Mouse (Mus musculus) left cerebral cortex, adult 18-20 months (tissue): ENCODE data around the gene Pinlyp. TPM values are rescaled to one million over a fixed set of nuclear protein-coding genes. Genes with fewer than 3 reads are reported as not detected.
A peak's percentile ranks its signal among the peaks of the same experiment; 100 is the strongest.

Source experiments
- DNase-seq, 2 experiments: peaks; one replicate each; pipeline ENCODE4 v3.0.0; 2021 to 2022; ENCODE audit warnings: low spot score in 2 of 2, mixed read lengths in 1 of 2
- total RNA-seq, 2 experiments: library from RNA; stranded (reverse); gene quantifications; 2 replicates each; pipeline ENCODE4 v1.2.3; 2021

The Pinlyp gene
- total RNA-seq, 2 experiments from 2014 or later, result not detected

DNA sequence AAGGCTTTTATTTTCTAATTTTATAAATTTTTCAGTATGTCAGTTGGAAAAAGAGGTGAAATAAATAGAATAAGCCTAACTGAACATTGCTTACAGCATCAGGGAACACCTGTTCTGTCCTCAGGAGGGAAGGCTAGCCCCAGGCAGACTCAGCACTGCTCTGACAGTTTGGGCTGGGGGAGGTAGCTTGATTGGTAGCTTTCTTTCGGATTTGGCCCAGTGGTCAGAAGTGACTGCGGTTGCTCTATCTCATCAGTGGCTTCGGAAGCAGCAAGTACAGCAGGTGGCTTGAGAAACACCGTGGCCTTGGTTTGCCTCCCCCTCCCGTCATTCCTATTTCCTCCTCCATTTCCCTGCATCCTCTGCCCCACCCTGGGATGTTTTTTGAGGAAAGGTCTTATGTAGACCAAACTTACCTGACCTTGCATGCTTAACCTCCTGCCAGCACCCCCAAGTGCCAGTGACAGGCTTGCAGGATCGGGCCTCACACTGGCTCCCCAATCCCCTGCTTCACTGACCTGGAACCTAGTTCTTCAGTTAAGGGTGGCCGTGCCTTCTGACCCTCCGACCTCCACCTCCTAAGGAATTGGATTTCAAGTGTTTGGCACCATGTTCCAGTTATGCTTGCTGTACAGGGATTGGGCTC lies 17.4 kb upstream of the Pinlyp start:
- no peak for DNase-seq

DNA sequence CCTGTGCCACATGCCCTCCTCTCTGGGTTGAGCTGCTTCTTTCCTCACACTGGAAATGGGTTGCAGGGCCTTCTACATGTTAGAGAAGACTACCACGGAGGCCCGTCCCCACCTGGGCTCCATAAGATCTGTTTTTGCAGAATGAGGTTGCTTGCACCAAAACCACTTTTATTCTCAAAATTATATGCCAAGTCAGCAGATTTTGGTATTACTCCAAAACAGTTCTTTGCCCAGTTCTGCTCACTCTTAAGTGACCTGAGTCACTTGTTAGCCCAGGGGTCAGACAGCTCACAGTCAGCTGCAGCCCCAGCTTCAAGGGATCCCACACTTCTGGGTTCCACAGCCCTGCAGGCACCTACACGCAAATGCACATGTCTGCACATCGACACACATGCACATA lies 15.5 kb upstream of the Pinlyp start:
- DNase-seq, result no peak

DNA sequence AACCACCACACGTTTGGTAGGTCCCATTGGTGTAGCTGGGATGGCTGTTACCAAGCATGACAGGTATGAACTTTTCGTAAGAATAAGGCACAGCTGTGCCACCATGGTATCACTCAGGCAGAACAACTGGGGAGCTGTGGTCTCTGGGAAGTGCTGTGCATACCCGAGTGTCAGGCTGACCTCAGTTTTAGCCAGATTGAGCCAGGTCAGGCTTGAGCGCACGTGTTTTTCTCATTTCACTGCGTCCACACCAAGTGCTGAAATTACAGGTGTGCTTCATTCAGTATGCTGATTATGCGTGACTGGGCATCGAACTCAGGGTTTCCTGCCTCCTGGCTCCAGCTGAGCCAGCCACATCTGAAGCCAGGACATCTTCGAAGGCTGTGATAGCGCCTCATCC lies 9.9 kb upstream of the Pinlyp start:
- no peak for DNase-seq

DNA sequence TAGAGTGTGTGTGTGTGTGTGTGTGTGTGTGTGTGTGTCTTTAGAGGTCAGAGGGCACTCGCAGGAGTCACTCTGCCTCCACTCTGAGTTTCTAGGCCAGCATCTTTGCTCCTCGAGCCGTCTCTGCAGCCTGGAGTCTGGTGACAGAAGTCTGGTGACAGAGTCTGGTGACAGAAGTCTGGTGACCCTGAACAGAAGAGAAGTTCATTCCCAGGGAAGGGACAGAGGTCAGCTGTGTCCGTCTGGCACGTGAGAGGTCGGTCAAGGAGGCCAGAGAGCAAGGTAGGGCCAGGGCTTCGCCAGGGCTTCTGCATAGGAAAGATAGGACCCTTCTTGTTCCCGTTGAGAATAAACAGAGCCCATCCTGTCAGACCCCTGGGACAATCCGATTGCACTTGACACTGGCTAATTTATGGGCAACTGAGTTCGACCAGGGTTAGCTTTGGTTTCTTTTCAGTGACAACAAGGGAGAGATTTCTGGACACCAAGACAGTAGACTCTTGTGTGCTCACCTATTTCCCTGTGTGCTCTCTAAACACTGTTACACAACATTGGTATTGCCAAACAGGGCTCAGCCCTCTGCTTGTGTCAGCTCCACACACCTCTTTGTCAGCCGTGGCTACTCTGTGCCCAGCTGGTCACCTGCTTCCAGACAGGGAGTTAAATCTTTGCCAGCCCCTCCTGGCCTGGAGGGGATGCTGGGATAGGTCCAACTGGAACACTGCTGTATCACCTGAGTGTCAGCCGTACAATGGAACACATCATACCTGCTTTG lies 6.3 kb upstream of the Pinlyp start:
- DNase-seq, result no peak

DNA sequence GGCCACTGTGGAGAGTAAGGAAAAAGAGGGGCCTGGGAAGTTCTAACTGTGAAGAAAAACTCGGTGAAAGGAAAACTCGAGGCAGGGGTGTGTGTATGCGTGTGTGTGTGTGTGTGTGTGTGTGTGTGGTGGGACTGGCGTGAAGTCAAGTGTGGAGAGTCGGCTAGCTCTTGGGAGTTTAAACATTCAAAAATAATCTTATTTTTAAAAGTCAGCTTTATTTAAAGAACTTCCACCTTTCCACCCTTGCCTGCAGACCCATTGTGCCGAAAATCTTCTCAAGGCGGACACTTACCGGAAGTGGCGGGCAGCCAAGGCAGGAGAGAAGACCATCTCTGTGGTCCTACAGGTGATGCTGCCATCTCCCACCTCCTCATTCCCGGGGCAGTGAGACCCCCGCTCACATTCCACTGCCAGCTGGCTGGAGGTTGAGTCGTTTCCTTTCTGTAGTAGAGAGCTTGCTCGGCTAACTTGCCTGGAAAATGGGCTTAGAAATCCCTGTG lies 1.7 kb upstream of the Pinlyp start:
- no peak for DNase-seq

DNA sequence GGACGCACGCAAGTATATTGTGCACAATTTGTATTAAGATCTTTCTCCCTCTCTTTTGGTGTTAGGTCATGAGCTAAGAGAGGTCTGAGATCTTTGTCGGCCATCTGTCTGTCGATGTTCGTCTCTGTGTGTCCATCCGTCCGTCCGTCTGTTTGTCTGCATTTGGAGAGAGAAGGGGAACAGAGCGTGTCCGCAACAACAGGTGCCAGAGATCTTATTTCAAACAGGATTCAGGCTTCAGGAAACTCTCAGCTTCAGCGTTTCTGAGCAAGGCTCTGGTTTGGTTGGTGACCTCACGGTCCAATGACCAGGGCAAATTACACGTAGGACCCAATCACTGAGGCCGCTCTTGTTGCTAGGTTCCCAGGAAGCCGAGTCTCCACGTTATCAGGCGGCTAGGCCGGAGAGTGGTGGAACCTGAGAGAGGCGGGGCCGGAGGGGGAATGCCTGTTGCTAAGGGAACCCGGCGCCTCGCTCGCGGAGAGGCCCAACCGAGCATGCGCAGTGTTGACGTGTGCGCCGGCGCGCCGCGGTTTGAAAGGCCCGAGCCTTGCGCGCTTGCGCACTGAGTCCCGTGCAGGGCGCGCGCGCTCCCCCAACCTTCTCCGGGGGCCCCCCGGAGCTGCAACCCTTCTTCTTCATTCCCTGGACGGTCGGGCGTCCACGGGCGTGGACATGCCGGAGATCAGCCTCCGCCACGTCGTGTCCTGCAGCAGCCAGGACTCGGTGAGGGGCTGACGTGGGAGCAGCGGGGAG lies 894 bp upstream of the Pinlyp start:
- peak; percentile 99 for DNase-seq

DNA sequence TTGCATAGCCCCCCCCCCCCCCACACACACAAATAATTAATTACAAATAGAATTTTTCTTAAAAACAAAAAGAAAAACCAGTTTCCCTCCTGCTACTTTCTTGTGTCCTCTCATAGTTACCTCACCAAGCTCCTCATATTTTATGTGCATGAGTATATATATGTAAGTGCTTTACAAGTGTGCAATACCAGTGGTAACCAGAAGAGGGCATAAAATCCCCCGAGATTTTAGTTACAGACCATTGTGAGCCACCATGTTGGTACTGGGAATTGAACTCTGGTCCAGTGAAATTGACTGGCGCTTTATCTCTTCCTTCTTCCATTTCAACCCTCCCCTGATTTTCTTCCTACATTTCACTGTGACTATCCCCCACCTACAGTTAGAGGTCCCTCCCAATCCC lies 1.4 kb downstream of the Pinlyp start:
- DNase-seq, result no peak

DNA sequence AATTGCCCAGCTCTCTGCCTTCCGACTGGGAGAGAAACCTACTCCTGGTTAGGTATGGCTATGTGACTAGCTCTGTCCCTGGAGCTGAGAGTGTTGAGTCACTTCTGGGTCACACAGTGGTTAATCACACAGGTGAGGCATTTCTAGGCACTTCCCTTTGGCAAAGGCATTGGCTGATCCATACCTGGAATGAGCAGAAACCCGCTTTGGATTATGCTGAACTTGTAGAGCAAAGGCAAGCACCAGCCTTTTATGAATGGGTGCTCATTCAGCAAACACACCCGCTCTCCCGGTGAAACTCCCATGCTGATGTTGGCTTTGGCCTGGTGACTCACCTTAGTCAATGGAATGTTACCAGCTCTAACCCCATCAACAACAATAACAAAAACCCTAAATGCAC lies 6.2 kb downstream of the Pinlyp start:
- DNase-seq, result no peak

DNA sequence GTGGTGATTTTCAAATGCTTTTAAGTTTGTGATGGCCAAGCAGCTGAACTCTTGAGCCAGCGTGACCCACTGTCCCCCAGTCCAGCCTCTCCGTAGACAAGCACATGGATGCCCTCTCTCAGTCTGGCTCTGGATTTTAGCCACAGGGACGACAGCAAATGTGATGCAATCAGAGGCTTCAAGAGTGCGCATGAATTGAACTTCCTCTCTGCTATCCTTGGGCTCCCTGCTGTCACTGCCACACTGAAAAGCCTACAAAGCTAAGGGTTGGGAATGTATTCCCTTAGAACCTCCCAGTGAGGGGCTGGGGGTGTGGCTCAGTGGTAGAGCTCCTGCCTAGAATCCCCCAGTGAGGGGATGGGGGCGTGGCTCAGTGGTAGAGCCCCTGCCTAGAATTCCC lies 7.2 kb downstream of the Pinlyp start:
- DNase-seq, result no peak

DNA sequence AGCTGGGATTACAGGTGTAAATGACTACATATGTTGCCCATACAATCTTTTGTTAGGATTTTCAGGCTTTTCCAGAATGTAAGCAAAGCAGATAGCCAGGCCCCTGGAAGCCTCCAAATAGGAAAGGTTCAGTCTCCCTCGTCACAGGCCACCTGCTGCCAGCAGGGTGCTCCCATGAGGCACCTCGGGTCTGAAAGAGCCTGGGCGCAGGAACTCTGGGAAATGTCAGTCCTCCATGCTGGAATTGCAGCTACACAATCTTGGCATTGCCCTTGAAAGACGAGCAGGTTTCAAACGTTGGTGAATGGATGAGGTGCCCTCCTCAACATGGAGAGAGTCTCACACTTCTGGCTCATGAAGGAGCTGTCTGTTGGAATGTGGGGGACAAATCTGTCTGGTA lies 7.8 kb downstream of the Pinlyp start:
- peak in 1 of 2 experiments; percentile 44 for DNase-seq

DNA sequence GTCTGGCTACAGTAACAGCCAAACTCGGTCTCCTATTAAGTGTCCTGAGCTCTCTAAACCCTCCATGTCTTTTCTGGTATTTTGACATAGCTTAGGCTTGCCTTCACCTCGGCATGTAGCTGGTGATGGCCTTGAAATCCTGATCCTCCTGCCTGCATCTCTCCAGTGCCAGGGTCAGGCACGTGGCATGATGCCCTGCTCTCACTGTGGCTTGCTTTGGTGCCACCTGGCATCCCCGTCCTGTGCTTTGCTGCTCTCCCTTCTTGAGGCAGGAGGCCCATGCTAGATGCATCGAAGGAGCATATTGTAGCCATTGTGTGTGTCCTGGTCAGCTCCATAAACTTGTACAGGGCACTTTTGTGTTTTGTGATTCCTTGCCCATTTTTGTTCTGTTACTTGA lies 8.3 kb downstream of the Pinlyp start:
- no peak for DNase-seq

DNA sequence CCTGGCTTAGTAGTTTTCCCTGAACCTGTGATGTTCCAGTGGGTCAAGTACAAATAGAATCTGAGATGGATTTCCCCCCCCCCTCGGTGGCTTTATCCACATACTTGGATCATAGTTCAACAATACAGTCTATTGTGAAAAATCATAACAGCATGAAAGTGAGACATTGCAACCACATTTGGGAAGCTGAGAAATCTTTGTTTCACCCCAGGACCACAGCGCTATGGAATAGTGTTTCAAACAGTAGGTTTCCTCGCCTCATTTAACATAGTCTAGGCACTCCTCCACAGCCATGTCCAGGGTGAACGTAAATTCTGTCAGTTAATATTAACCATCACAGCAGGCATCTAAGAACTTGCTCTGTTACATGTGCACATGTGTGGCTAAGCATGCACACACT lies 8.8 kb downstream of the Pinlyp start:
- no peak for DNase-seq

DNA sequence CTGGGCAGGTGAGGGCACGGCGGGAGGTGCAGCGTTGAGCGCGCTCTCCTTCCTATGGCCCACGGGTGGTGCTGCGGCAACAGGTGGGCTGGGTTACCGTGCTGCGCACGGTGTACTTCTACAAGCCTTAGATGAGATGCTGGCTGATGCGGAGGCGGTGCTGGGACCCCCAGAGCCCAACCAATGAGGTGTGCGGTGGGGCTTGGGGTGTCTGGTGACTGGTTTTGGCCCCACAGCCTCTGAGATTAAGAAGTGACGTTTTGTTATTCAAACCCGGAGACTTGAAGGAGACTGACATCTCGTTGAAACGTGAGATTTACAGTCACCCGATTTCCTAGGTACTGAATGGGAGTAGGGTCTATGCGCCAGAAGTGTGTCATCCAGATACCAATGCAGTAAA lies 11.6 kb downstream of the Pinlyp start:
- no peak for DNase-seq

DNA sequence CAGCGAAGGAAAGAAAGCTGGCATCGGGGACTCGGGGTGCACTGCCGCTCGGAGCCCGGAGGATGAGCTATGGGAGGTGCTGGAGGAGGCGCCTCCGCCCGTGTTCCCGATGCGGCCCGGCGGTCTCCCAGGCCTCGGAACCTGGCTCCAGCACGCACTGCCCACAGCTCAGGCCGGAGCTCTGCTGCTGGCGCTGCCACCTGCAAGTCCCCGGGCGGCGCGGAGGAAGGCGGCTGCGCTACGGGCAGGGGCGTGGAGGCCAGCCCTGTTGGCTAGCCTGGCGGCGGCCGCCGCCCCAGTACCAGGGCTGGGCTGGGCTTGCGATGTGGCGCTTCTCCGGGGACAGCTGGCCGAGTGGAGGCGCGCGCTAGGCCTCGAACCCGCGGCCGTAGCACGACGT lies 12.1 kb downstream of the Pinlyp start:
- DNase-seq, result no peak

DNA sequence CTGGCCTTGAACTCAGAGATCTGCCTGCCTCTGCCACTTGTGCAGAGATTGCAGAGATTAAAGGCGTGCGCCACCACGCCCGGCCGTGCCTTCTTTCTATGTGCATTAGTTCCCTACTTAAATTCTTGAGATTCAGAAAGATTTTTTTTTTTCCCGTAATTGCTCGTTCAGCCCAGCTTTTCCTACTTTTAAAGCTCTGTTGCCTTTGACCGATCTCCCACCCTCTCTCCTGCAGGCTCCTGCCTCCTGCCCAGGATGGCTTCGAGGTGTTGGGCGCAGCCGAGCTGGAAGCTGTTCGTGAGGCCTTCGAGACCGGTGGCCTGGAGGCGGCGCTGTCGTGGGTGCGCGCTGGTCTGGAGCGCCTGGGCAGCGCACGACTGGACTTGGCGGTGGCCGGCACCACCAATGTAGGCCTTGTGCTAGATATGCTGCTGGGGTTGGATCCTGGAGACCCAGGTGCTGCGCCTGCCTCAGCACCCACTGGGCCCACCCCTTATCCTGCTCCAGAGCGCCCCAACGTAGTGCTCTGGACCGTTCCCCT lies 12.8 kb downstream of the Pinlyp start:
- no peak for DNase-seq

DNA sequence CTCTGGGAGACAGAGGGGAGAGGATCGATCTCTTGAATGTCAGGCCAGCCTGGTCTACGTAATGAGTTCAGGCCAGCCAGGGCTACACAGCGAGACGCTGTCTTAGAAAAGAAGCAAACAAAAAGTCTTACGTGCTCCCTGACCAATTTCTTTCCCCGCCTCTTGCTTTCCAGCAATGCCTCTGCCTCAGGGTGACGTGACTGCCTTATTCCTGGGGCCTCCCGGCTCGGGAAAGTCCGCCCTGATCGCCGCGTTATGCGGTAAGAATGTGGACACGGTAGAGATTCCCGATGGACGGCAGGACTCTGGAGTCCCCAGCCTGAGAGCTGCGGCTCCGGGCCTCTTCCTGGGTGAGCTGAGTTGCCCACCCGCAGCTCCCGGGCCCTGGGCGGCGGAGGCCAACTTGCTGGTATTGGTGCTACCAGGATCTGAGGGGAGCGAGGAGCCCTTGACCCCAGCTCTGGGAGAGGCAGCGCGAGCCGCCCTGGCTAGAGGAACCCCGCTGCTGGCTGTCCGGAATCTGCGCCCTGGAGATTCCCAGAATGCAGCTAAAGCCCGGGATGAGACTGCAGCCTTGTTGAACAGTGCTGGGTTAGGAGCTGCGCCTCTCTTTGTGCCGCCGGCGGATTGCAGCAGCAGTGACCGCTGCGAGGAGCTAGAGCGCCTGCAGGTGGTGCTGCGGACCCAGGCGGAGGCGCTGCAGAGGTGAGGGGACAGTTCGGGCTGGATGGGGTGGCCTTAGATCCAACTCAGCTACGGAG lies 14.5 kb downstream of the Pinlyp start:
- DNase-seq, result peak; percentile 73 to 77

DNA sequence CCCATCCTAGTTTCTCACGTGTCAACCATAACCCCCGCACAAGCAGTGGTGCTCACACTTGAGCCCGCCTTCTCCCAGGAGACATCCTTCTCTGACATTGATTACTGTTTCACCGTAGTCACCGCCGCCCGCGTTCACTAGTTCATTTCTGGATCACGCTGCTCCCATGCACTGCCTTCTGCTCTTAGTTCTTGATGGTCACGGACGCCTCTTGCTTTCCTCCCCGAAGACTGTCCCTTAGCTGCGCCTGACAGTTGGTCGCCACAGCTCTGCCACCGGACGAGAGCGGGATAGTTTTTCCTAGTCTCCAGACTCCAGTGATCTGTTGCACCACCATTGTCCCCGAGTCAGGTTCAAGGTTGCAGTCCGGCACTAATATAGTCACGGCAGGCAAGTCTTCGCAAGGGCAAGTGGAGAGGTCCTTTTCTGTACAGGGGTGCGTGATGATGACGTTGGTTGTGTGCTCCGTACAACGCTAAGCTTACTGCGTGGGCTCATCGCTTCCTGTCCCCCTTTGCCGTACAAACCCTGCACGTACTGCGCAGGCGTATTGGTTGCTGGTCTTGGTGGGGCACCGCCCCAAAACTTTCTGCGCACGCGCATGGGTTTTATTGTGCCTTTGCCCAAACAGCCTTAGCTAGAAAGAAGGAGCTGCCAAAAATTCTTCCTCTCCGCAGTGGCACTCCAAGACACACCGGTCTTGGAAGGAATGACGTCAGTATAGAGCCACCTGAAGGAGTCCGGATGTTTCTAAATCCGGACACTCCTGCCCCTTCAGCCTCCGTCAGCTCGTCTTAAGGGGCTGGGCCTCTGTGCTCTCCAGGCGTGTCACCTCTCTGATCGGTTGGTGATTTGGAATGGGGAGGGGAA lies 15.6 kb downstream of the Pinlyp start, which contains the start of gene Irgq:
Gene Irgq (plus strand): TSS at position 628 of the 870 bp plus-strand sequence.
- DNase-seq, result peak; percentile 99 to 100

DNA sequence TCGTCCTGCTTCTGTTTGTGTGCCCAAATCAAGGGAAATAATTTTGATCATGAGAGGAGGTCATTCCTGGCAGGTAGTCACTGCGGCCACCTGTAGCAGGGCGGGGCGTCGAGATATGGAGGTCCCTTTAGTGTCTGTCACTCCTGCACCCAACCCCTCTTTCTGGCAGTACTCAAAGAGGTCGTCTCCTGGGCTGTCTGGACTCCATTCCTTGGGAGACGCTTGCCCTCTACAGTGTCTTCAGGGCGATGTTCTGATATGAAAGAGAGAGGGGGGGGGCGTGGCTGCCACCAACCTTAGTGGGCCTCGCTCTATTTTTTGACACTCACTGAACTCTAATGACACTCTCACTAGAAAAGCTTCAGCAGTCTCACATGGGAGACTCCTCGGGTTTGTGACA lies 16.3 kb downstream of the Pinlyp start:
- DNase-seq, result no peak

DNA sequence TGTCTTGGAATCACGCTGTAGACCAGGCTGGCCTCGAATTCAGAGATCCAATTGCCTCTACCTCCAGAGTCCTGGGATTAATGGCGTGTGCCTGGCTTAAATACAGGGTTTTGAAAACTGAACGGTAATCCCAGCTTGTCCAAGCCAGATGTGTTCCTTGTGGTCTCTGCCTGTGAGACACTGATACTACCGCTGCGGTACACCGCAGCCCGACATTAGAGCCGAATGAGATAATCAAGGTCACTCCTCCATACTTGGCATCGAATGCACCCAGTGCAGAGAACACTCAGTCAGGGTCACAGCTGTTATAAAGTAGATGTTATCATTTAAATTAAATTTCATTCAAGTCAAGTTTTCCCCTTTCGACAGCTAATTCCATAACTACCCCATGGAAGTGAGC lies 17.1 kb downstream of the Pinlyp start:
- DNase-seq, result no peak
